Mouse (Mus musculus): ENCODE data around the gene Egln1. TPM values are rescaled to one million over a fixed set of nuclear protein-coding genes. Genes with fewer than 3 reads are reported as not detected.
A peak's percentile ranks its signal among the peaks of the same experiment; 100 is the strongest.

The Egln1 gene
- polyA plus RNA-seq, 1 experiment from 2014 or later: 17.0 TPM

DNA sequence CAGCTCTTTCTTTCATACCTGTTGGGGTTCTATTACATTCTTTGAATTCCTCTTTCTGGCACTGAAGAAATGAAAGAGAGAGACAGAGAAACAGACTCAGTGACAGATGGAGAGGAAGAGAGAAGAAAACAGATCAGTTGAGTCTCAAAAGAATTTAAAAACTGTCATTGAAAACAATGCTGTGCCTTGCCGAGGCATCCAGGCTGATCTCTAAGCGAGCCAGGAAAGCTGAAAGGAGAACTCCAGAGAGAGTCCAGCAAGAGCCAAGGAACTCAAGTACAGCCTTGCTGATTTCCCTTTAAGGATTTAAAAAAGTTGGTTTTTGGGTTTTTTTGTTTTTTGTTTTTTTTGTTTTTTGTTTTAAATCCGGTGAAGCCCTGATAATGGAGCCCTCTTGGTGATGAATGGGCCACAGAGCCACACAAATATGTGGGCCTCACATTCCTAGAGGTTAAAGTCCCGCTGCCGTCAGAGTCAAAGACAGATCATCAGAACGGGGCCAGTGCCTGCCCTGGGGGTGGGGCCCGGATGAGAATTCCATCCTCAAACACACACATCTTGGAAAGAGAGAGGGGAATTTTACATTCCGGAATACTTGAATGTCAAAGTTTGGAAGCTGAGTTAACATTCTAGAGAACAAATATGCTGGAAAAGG, 11.2 kb upstream of the Egln1 start:
- Histone ChIP-seq H3K4me1 (peaks cover 28% of the 10 kb centered on the region), H3K4me3 (0 out of 2 replicates have a peak overlapping the region, but pooled peaks have one; percentile 12), H3K9me3 (no peaks in the 10 kb centered on the region), H3K27me3 (ENCODE audit: insufficient read depth, poor library complexity, severe bottlenecking) (no peaks in the 10 kb centered on the region), H3K36me3 (no peaks in the 10 kb centered on the region), H3K27ac (peak overlapping the region; percentile 47; the same call in 1 of the 2 replicates)
- WGBS: 21% methylated on average over 8 of the region's 8 CpGs
- no peak for DNase-seq (ENCODE audit: low spot score)

DNA sequence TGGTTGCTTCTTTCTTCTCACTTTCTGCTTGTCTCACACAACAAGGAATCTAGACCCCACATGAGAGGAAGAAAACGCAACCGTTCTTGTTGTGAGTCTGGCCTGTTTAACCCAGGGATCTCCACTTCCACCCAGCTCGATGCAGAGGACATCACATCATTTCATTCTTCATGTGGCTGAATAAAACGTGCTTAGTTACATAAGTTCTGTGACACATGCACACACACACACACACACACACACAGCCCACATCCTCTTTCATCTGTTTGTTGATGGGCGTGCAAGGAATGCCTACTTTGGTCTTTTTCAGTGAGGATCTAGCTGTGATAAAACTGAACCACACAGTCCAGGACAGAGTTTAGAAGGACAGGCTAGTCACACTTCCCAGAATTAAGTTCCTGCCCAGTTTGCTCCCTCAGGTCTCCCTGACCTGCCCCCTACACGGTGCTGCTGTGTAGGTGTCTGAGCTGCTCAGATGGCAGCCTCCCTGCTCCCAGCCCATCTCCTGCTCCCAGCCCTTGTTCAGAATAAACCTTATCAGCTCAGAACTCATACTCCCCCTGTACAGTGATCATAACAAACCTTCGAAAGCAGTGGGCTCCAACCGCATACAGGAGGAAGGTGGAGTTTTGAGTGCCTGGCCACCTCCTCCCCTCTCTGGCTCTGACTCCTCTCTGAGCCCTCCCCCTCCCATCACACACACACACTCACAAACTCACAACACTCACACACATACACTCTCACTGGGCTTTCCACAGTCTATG, 10.5 kb upstream of the Egln1 start:
- peak overlapping the region; percentile 47 for H3K27ac ChIP-seq
- DNase-seq (ENCODE audit: low spot score): no peak
- 60% methylated on average over 8 of the region's 8 CpGs for WGBS

DNA sequence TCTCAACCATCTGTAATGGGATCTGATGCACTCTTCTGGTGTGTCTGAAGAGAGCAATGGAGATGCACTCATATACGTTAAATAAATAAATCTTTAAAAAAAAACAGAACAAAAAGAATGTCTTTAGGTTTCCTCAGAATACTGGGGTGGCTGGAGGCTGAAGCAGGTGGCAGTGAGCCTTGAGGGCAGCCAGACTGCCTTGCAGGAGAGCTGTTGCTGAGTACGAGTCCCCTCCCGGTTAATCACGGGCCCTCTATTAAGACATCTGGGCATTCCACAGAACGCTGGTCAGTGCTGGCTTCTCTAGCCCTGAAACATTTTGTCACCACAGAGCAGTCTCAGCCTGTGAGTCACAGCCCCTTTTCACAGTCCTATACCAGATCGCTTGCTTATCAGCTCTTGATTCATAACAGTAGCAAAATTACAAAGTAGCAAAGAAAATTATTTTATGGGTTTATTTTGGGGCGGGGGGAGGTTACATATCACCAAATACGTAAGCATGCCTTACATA, 5.5 kb upstream of the Egln1 start:
- Histone ChIP-seq H3K36me3 (no peaks in the 10 kb centered on the region), H3K27ac (no peak overlapping the region), H3K4me1 (peaks cover 26% of the 10 kb centered on the region), H3K9me3 (no peaks in the 10 kb centered on the region), H3K27me3 (ENCODE audit: insufficient read depth, poor library complexity, severe bottlenecking) (no peaks in the 10 kb centered on the region), H3K4me3 (no peak overlapping the region)
- 68% methylated on average over 8 of the region's 8 CpGs for WGBS
- no peak for DNase-seq (ENCODE audit: low spot score)

More for the DNA sequence above, 10.5 kb upstream of the Egln1 start:
- no peaks in the 10 kb centered on the region for H3K27me3 ChIP-seq (ENCODE audit: insufficient read depth, poor library complexity, severe bottlenecking)
- H3K4me1 ChIP-seq: peaks cover 28% of the 10 kb centered on the region
- H3K9me3 ChIP-seq: no peaks in the 10 kb centered on the region
- H3K36me3 ChIP-seq: no peaks in the 10 kb centered on the region
- H3K4me3 ChIP-seq: 0 out of 2 replicates have a peak overlapping the region, but pooled peaks have one; percentile 12

DNA sequence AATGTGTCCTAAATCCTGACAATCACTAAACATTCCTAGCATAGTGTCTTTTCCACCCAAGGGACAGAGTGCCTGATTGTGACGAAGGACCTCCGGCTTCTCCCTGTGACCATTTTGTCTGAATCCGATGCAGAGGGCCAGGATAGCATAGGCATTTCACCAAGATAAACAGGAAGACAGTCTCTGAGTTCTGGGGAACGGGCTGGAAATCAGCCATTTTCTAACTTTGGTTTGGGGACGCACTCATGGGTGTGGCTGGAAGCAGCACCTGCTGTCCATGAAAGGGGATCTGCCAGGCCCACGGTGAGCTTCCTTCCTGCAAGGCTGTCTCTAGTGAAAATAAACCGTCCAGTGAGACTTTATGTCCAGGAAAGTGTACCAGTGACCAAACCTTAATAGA, 4.1 kb upstream of the Egln1 start:
- Histone ChIP-seq H3K36me3 (no peaks in the 10 kb centered on the region), H3K27me3 (ENCODE audit: insufficient read depth, poor library complexity, severe bottlenecking) (no peaks in the 10 kb centered on the region), H3K9me3 (no peaks in the 10 kb centered on the region), H3K4me1 (peaks cover 15% of the 10 kb centered on the region), H3K27ac (no peak overlapping the region), H3K4me3 (no peak overlapping the region)
- 77% methylated on average over 7 of the region's 7 CpGs for WGBS
- DNase-seq (ENCODE audit: low spot score): no peak

DNA sequence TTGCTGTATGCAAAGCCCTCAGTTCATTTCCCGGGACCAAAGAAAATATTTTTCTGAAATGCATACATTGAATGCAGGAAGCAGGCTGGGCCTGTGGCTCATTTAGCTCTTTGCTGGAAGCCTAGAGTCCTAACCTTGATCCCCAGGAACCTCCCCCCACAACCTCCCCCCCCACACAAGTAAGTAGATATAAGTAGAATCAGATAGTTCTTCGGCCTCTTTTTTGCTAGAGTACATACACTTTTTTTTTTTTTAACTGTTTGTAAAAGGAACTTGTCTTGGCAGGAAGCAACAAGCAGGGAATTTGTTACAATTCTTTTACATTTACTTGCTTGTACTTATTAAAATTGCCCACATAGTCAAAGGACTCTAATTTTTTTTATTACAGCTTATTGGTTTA, 1.7 kb upstream of the Egln1 start:
- 74% methylated on average over 2 of the region's 2 CpGs for WGBS
- DNase-seq (ENCODE audit: low spot score): no peak
- no peaks in the 10 kb centered on the region for H3K36me3 ChIP-seq
- H3K4me1 ChIP-seq: peaks cover 27% of the 10 kb centered on the region
- H3K4me3 ChIP-seq: peak overlapping the region; percentile 96
- no peak overlapping the region for H3K27ac ChIP-seq
- H3K9me3 ChIP-seq: no peaks in the 10 kb centered on the region
- H3K27me3 ChIP-seq (ENCODE audit: insufficient read depth, poor library complexity, severe bottlenecking): no peaks in the 10 kb centered on the region

DNA sequence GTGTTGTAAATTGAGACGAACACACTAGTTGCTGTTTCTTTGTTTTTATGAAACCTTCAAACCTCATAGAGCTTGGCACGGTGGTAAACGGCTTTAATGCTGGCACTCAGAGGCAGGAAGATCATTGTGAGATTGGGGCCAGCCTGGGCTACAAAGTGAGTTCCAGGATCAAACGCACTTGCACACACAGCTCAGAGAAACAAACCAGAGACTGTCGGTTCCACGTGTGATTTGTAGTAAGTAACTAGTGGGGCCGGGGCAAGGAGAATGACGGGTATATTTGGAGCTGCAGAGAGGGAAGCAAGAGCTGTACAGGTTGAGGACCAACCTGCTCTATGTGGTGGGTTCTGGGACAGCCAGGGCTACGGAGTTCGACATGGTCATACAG, 939 bp upstream of the Egln1 start:
- DNase-seq (ENCODE audit: low spot score): peak; percentile 73
- Histone ChIP-seq H3K9me3 (no peaks in the 10 kb centered on the region), H3K27ac (peak overlapping the region; percentile 98), H3K4me1 (peaks cover 35% of the 10 kb centered on the region), H3K27me3 (ENCODE audit: insufficient read depth, poor library complexity, severe bottlenecking) (no peaks in the 10 kb centered on the region), H3K36me3 (0 out of 2 replicates have a peak, but pooled peaks cover 2% of the 10 kb centered on the region), H3K4me3 (peak overlapping the region; percentile 96)
- 44% methylated on average over 10 of the region's 10 CpGs for WGBS

DNA sequence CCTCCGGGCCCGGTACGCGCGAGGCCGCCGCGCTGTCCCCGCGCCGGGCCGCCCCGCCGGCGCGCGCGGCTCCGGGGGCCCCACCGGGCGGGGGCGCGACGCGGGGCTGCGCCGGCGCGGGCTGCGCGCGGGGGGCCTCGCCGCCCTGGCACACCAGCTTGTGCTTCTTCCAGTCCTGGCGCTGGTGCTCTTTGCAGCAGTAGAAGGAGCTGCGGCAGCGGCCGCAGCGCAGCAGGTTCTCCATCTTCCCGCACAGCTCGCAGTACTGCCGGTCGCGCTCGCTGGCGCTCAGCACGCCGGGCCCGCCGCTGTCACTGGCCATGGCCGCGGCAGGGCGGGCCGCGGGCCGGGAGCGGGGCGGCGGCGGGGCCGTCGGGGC, 402 bp downstream of the Egln1 start:
- DNase-seq (ENCODE audit: low spot score): peak; percentile 71
- peak overlapping the region; percentile 96 for H3K4me3 ChIP-seq
- peaks cover 48% of the 10 kb centered on the region for H3K4me1 ChIP-seq
- H3K9me3 ChIP-seq: no peaks in the 10 kb centered on the region
- H3K27ac ChIP-seq: peak overlapping the region; percentile 98
- H3K36me3 ChIP-seq: 0 out of 2 replicates have a peak, but pooled peaks cover 4% of the 10 kb centered on the region
- WGBS: 17% methylated on average over 61 of the region's 62 CpGs
- no peaks in the 10 kb centered on the region for H3K27me3 ChIP-seq (ENCODE audit: insufficient read depth, poor library complexity, severe bottlenecking)

DNA sequence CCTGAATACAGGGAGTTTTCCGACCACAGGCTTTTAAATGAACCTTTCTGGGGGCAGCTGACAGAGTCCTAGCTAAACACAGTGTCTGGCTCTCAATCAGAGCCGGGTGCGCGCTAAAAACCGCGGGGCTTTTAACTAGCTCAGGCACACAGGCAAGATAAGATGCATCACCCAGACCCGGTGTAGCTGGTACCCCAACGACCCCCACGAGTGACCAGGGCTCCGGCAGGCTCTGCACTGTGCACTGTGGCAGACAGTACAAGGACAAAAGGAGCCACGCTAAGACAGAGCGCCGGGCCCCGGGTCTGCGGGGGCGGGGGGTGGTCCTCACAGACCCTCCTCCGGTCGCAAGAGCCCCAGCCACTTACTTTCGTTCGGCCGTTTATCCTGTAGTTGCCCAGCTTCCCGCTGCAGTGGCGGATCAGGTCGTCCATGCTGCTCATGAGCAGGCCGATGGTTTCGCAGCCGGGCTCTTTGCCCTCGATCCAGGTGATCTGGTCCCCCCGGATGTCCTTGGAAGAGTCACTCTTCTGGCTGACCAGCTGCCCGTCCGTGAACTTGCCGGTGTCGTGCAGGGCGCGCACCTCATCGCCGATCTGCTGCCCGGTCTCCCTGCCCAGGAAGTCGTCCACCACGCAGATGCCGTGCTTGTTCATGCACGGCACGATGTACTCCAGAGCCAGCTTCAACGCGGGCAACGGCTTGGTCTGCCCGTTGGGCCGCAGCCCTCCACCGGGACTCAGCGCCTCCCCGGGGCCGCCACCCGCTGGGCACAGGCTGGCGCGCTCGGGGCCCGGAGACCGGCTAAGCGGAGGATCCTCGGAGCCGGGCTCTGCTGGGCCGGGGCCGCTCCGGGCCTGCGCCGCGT, 1.0 kb downstream of the Egln1 start:
- H3K36me3 ChIP-seq: 0 out of 2 replicates have a peak, but pooled peaks cover 4% of the 10 kb centered on the region
- WGBS: 0% methylated on average over 67 of the region's 67 CpGs
- H3K4me1 ChIP-seq: peaks cover 54% of the 10 kb centered on the region
- no peaks in the 10 kb centered on the region for H3K27me3 ChIP-seq (ENCODE audit: insufficient read depth, poor library complexity, severe bottlenecking)
- peak overlapping the region; percentile 96 for H3K4me3 ChIP-seq
- peak overlapping the region; percentile 98 for H3K27ac ChIP-seq
- peak; percentile 79 for DNase-seq (ENCODE audit: low spot score)
- H3K9me3 ChIP-seq: no peaks in the 10 kb centered on the region

DNA sequence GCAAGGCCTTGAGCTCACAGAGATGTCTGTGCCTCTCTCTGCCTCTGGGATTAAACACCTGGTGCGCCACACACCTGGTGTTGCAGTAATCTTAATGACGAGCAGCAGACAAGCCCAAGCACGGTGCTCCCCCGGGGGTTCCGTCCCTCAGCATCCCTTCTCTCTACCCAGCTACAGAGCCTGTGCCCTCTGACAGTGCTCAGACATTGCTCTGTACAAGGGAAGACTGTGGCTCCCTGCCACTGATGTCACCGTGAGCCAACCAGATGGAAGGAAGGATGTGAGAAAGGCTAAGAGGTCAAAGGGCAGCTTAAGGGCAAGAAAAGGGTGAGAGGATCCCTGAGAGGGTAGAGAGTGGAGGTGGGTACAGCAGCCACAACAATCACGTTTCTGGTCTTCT, 4.7 kb downstream of the Egln1 start:
- peaks cover 21% of the 10 kb centered on the region for H3K36me3 ChIP-seq
- no peak overlapping the region for H3K27ac ChIP-seq
- 63% methylated on average over 7 of the region's 7 CpGs for WGBS
- peak overlapping the region; percentile 12; the same call in 1 of the 2 replicates for H3K4me3 ChIP-seq
- DNase-seq (ENCODE audit: low spot score): peak; percentile 71
- no peaks in the 10 kb centered on the region for H3K9me3 ChIP-seq
- no peaks in the 10 kb centered on the region for H3K27me3 ChIP-seq (ENCODE audit: insufficient read depth, poor library complexity, severe bottlenecking)
- H3K4me1 ChIP-seq: peaks cover 56% of the 10 kb centered on the region

DNA sequence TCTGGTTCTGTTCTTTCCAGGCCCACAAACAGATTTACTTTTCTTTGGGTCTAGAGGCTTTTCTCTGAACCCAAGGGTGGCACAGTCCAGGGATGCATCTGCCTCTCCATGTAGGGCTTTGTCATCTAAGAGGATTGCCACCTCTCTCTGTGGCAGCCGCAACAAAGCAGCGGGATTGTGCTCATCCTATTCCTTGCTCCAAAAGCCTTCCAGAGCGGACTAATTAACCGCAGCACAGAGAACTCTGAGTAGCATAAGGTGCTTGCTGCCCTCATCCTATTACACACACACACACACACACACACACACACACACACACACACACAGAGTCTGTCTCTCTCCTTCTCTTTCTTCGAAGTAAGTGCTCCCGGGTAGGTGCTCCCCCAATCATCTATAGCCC, 5.3 kb downstream of the Egln1 start:
- no peaks in the 10 kb centered on the region for H3K27me3 ChIP-seq (ENCODE audit: insufficient read depth, poor library complexity, severe bottlenecking)
- WGBS: 94% methylated on average over 6 of the region's 6 CpGs
- DNase-seq (ENCODE audit: low spot score): no peak
- H3K36me3 ChIP-seq: peaks cover 27% of the 10 kb centered on the region
- H3K4me3 ChIP-seq: no peak overlapping the region
- H3K9me3 ChIP-seq: no peaks in the 10 kb centered on the region
- no peak overlapping the region for H3K27ac ChIP-seq
- H3K4me1 ChIP-seq: peaks cover 56% of the 10 kb centered on the region

DNA sequence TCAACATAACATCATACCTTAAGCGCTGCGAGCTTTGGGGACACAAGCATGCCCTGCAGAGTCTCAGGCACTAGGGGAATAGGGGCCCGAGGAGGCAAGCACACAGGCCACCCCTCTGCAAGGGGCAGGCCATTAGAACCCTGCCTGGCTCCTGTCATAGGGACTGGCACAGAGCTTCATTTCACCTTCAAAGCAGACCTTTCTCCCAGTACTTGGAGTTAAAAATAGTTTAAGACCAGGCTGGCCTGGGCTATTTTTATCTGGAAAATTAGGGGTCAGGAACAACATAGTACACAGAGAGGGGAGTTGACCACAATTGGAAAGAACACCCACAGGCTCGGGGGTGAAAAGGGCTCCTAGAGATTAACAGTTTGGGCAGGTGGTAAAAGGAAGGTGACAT, 11.8 kb downstream of the Egln1 start:
- Histone ChIP-seq H3K36me3 (peaks cover 42% of the 10 kb centered on the region), H3K27me3 (ENCODE audit: insufficient read depth, poor library complexity, severe bottlenecking) (no peaks in the 10 kb centered on the region), H3K27ac (peak overlapping the region; percentile 84), H3K9me3 (no peaks in the 10 kb centered on the region), H3K4me3 (peak overlapping the region; percentile 12; the same call in 1 of the 2 replicates), H3K4me1 (peaks cover 26% of the 10 kb centered on the region)
- no peak for DNase-seq (ENCODE audit: low spot score)
- 65% methylated on average over 4 of the region's 4 CpGs for WGBS

DNA sequence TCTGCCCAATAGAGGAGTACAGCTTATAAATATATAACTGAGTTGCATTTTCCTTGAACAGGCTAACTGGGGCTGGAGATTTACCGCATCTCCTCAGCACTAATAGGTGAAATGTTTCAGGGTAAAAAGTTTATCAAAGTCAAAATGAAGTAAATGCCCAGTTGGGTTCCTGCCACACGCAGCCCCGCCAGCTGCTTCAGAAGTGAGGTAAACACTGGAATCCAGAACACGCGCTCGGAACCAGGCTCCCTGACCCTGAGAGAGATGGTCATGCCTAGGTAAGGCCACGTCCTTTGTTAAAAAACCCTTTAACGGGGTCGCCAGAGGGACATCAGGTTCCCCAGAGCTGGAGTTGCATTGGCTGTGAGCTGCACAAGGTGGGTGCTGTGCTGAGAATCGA, 12.4 kb downstream of the Egln1 start:
- H3K27ac ChIP-seq: peak overlapping the region; percentile 84
- peaks cover 26% of the 10 kb centered on the region for H3K4me1 ChIP-seq
- H3K9me3 ChIP-seq: no peaks in the 10 kb centered on the region
- no peak for DNase-seq (ENCODE audit: low spot score)
- peak overlapping the region; percentile 12; the same call in 1 of the 2 replicates for H3K4me3 ChIP-seq
- WGBS: 95% methylated on average over 10 of the region's 10 CpGs
- H3K36me3 ChIP-seq: peaks cover 40% of the 10 kb centered on the region
- H3K27me3 ChIP-seq (ENCODE audit: insufficient read depth, poor library complexity, severe bottlenecking): no peaks in the 10 kb centered on the region

Data from heart, embryonic 10.5 days (tissue).